ENCODE assay signal across 10 mouse cellular contexts in genomic region chr10:16589399-16589798, GRCm38 (mm10).
DNase-seq lines count a peak whose midpoint lies in the region; ATAC-seq and TF ChIP-seq lines count a peak whose summit lies in the region.
"Had no signal": no experiment of that assay in that cellular context is flagged by ENCODE, and none has a peak within 500 bp of the region (broad histone marks: within the 10 kb centered on the region; RNA-seq: fewer than 3 reads in every experiment).

No protein-coding gene starts in this region.

- in situ Hi-C loops in CH12.LX (cut with MboI; ENCODE audit: low pct_ligation_motif_present, low pct_unique_long_range_greater_than_20kb, low sequenced_read_pairs): no loop called here

- TF ChIP-seq POLR2A in heart, adult 2 months (IDR thresholded peaks at IDR 0.05; ENCODE audit: insufficient read depth, low read depth, low read length): no peak
- no peak for TF ChIP-seq POLR2A in CH12.LX (IDR thresholded peaks at IDR 0.05; ENCODE audit: low read depth, low read length)

- peaks cover 11% of the 10 kb centered on the region for H3K36me3 ChIP-seq in heart, adult 2 months (ENCODE audit: control insufficient read depth, insufficient read depth, low read length)
- H3K36me3 ChIP-seq in heart, embryonic 11.5 days (ENCODE audit: control insufficient read depth, insufficient read depth, low read length): no peaks in the 10 kb centered on the region
- no peaks in the 10 kb centered on the region for H3K36me3 ChIP-seq in CH12.LX (replicated peaks in 1 of 2; ENCODE audit: control insufficient read depth in 1 of 2, insufficient read depth in 1 of 2, low read length in 1 of 2)

- no peak overlapping the region for H3K9ac ChIP-seq in heart, adult 2 months (ENCODE audit: low read depth, low read length)
- no peak overlapping the region for H3K9ac ChIP-seq in heart, embryonic 11.5 days (ENCODE audit: low read depth, low read length)
- H3K9ac ChIP-seq in CH12.LX (ENCODE audit: insufficient read depth, low read depth): no peak overlapping the region

- no peak for ATAC-seq in heart, embryonic 11.5 days (replicated peaks; ENCODE audit: insufficient number of reproducible peaks, low FRiP score, low TSS enrichment)

- no peaks in the 10 kb centered on the region for H3K9me3 ChIP-seq in heart, embryonic 11.5 days (replicated peaks; ENCODE audit: control insufficient read depth, low read length)
- H3K9me3 ChIP-seq in CH12.LX (replicated peaks; ENCODE audit: low read length): no peaks in the 10 kb centered on the region
- H3K9me3 ChIP-seq: megakaryocyte, embryonic 14.5 days had no signal

- DNase-seq in heart, adult 2 months: peak in 1 of 2 experiments; percentile 31
- peak; percentile 77 for DNase-seq in CH12.LX (ENCODE audit: extremely low read depth)
- peak; percentile 93 for DNase-seq in brain, adult 2 months (ENCODE audit: low read depth, low spot score)
- DNase-seq in left cerebral cortex, adult 8-10 months (ENCODE audit: low spot score in 2 of 2): peak; percentile 4 to 64
- DNase-seq in testis, postnatal 10 days (ENCODE audit: low spot score): no peak
- no peak for DNase-seq in spleen, postnatal 10 days (ENCODE audit: low spot score in 2 of 2)
- DNase-seq in kidney, postnatal 25 days: no peak
- DNase-seq: thymus, adult 18-20 months had no signal

- H3K79me2 ChIP-seq in heart, adult 2 months (replicated peaks; ENCODE audit: control insufficient read depth, insufficient read depth, low read length): no peaks in the 10 kb centered on the region
- H3K79me2 ChIP-seq in CH12.LX (replicated peaks; ENCODE audit: control insufficient read depth, extremely low read depth, insufficient read depth, poor library complexity, severe bottlenecking): no peaks in the 10 kb centered on the region

- 34% methylated on average over 3 of the region's 3 CpGs for WGBS in heart, adult 2 months
- WGBS in heart, embryonic 11.5 days (ENCODE audit: insufficient replicate concordance): 57% methylated on average over 3 of the region's 3 CpGs

- peak overlapping the region; percentile 83 for H3K27ac ChIP-seq in heart, adult 2 months
- no peak overlapping the region for H3K27ac ChIP-seq in heart, embryonic 11.5 days (ENCODE audit: low read depth, low read length)
- H3K27ac ChIP-seq in CH12.LX (ENCODE audit: insufficient read depth, low read depth): no peak overlapping the region

- no peaks in the 10 kb centered on the region for H3K27me3 ChIP-seq in heart, adult 2 months (ENCODE audit: control insufficient read depth, insufficient read depth, low read length)
- H3K27me3 ChIP-seq in heart, embryonic 11.5 days (ENCODE audit: control insufficient read depth, insufficient read depth, low read length): no peaks in the 10 kb centered on the region
- no peaks in the 10 kb centered on the region for H3K27me3 ChIP-seq in CH12.LX (replicated peaks)
- H3K27me3 ChIP-seq: megakaryocyte, embryonic 14.5 days had no signal

- dilution Hi-C loops in CH12.LX (cut with MboI; ENCODE audit: extremely low pct_ligation_motif_present, extremely low pct_unique_long_range_greater_than_20kb, low sequenced_read_pairs): no loop called here

- intact Hi-C loops in heart, adult 2 months (cut with DNase I): no loop called here

- H3K4me2 ChIP-seq in heart, embryonic 11.5 days: no peak overlapping the region; the same call in 1 of the 2 replicates
- H3K4me2 ChIP-seq in CH12.LX (ENCODE audit: insufficient read depth, low read depth, poor library complexity, severe bottlenecking): peak overlapping the region; percentile 61; the same call in 1 of the 2 replicates

- TF ChIP-seq CTCF in heart, adult 2 months (IDR thresholded peaks at IDR 0.05): no peak
- TF ChIP-seq CTCF in CH12.LX (conservative IDR thresholded peaks at IDR 0.05 in 1 of 2, IDR thresholded peaks at IDR 0.05 in 1 of 2; ENCODE audit: low read depth in 2 of 2, low read length in 2 of 2): no peak

- no peak for TF ChIP-seq RAD21 in CH12.LX (IDR thresholded peaks at IDR 0.05; ENCODE audit: low read depth, low read length)

- no peaks in the 10 kb centered on the region for H3K4me1 ChIP-seq in heart, adult 2 months (ENCODE audit: control insufficient read depth, insufficient read depth, low read length)
- H3K4me1 ChIP-seq in heart, embryonic 11.5 days (ENCODE audit: control insufficient read depth, insufficient read depth, low read length): peaks cover 4% of the 10 kb centered on the region; the same call in 1 of the 2 replicates
- peaks cover 0 to 21% of the 10 kb centered on the region in 2 experiments; a peak in 3 of 4 replicates for H3K4me1 ChIP-seq in CH12.LX (ENCODE audit: control insufficient read depth in 1 of 2, insufficient read depth in 2 of 2)

- H3K4me3 ChIP-seq in heart, adult 2 months: no peak overlapping the region
- H3K4me3 ChIP-seq in heart, embryonic 11.5 days (ENCODE audit: low read depth, low read length): no peak overlapping the region
- H3K4me3 ChIP-seq in CH12.LX (replicated peaks in 1 of 3; ENCODE audit: low read depth in 2 of 3, low read length in 2 of 3, poor library complexity in 1 of 3): no peak overlapping the region
- H3K4me3 ChIP-seq: megakaryocyte, embryonic 14.5 days had no signal

- TF ChIP-seq EP300 in heart, adult 2 months (IDR thresholded peaks at IDR 0.05; ENCODE audit: insufficient read depth, low read depth, low read length): no peak
- TF ChIP-seq EP300 in CH12.LX (IDR thresholded peaks at IDR 0.05; ENCODE audit: low read length): peak; percentile 88

TF ChIP-seq in CH12.LX, 34 proteins besides CTCF, POLR2A, EP300 and RAD21:
- TF ChIP-seq CHD2 (IDR thresholded peaks at IDR 0.05; ENCODE audit: low read length): no peak
- TF ChIP-seq IRF4 (IDR thresholded peaks at IDR 0.05; ENCODE audit: low read depth, low read length): peak; percentile 54; the same call in 1 of the 2 replicates
- no peak; the same call in 1 of the 2 replicates for TF ChIP-seq TBP (conservative IDR thresholded peaks at IDR 0.05; ENCODE audit: low read depth, low read length)
- no peak for TF ChIP-seq NELFE (IDR thresholded peaks at IDR 0.05; ENCODE audit: low read depth, low read length)
- no peak for TF ChIP-seq KAT2A (IDR thresholded peaks at IDR 0.05; ENCODE audit: insufficient replicate concordance, low read length)
- no peak for TF ChIP-seq NRF1 (IDR thresholded peaks at IDR 0.05; ENCODE audit: low read depth, low read length)
- no peak for TF ChIP-seq ELF1 (IDR thresholded peaks at IDR 0.05; ENCODE audit: low read depth, low read length)
- no peak for TF ChIP-seq MXI1 (IDR thresholded peaks at IDR 0.05; ENCODE audit: low read depth, low read length)
- TF ChIP-seq BHLHE40 (IDR thresholded peaks at IDR 0.05; ENCODE audit: low read depth, low read length): peak; percentile 33; the same call in 1 of the 2 replicates
- TF ChIP-seq MYC (IDR thresholded peaks at IDR 0.05; ENCODE audit: low read depth, low read length): peak; percentile 73; the same call in 1 of the 2 replicates
- peak; percentile 72 for TF ChIP-seq JUN (IDR thresholded peaks at IDR 0.05; ENCODE audit: insufficient read depth, low read depth, low read length)
- no peak for TF ChIP-seq CHD1 (IDR thresholded peaks at IDR 0.05; ENCODE audit: low read depth, low read length)
- no peak for TF ChIP-seq ZNF384 (IDR thresholded peaks at IDR 0.05; ENCODE audit: low read depth, low read length)
- TF ChIP-seq PAX5 (IDR thresholded peaks at IDR 0.05; ENCODE audit: low read length): no peak
- TF ChIP-seq TCF12 (IDR thresholded peaks at IDR 0.05; ENCODE audit: low read depth, low read length): no peak
- TF ChIP-seq ETS1 (conservative IDR thresholded peaks at IDR 0.05; ENCODE audit: low read depth, low read length): peak; percentile 91
- no peak for TF ChIP-seq GABPA (IDR thresholded peaks at IDR 0.05; ENCODE audit: insufficient replicate concordance, low read depth, low read length)
- TF ChIP-seq MAZ (IDR thresholded peaks at IDR 0.05; ENCODE audit: low read depth, low read length): no peak
- no peak for TF ChIP-seq SMC3 (IDR thresholded peaks at IDR 0.05; ENCODE audit: low read depth, low read length)
- no peak for TF ChIP-seq MEF2A (IDR thresholded peaks at IDR 0.05; ENCODE audit: borderline replicate concordance, low read depth, low read length)
- TF ChIP-seq ZMIZ1 (IDR thresholded peaks at IDR 0.05; ENCODE audit: low read depth, low read length): no peak
- TF ChIP-seq SIN3A (IDR thresholded peaks at IDR 0.05; ENCODE audit: low read length): no peak
- TF ChIP-seq ZC3H11A (IDR thresholded peaks at IDR 0.05; ENCODE audit: low read depth, low read length): no peak
- TF ChIP-seq E2F4 (IDR thresholded peaks at IDR 0.05; ENCODE audit: insufficient replicate concordance, low read depth, low read length): no peak
- no peak for TF ChIP-seq RCOR1 (conservative IDR thresholded peaks at IDR 0.05; ENCODE audit: low read depth, low read length)
- no peak for TF ChIP-seq UBTF (IDR thresholded peaks at IDR 0.05; ENCODE audit: low read depth, low read length)
- no peak for TF ChIP-seq USF2 (conservative IDR thresholded peaks at IDR 0.05; ENCODE audit: low read depth, low read length)
- peak; percentile 73 for TF ChIP-seq JUND (conservative IDR thresholded peaks at IDR 0.05; ENCODE audit: low read depth, low read length)
- TF ChIP-seq USF1 (IDR thresholded peaks at IDR 0.05; ENCODE audit: low read depth, low read length): no peak
- no peak for TF ChIP-seq POLR2AphosphoS2 (IDR thresholded peaks at IDR 0.05; ENCODE audit: low read depth, low read length)
- no peak for TF ChIP-seq HCFC1 (IDR thresholded peaks at IDR 0.05; ENCODE audit: low read depth, low read length)
- TF ChIP-seq MAX (IDR thresholded peaks at IDR 0.05; ENCODE audit: low read length): peak; percentile 65; the same call in 1 of the 2 replicates
- peak; percentile 85 for TF ChIP-seq MAFK (IDR thresholded peaks at IDR 0.05; ENCODE audit: insufficient replicate concordance, low read length)
- TF ChIP-seq ZKSCAN1 (IDR thresholded peaks at IDR 0.05; ENCODE audit: borderline replicate concordance, low read depth, low read length): no peak
TF ChIP-seq in CH12.LX: peak in this region for 8.

Comparison
In these comparisons a context has a peak if more than half of its experiments do, and no peak if none do; other contexts are left out.
1. DNase-seq: peak in CH12.LX (single experiment), brain, adult 2 months (single experiment) and left cerebral cortex, adult 8-10 months (2 of 2); none in testis, postnatal 10 days (single experiment), spleen, postnatal 10 days (0 of 2) and kidney, postnatal 25 days (0 of 2).